Mouse (Mus musculus): Measurements from ENCODE around the gene Peak1. TPM values are rescaled to one million over a fixed set of nuclear protein-coding genes. Genes with fewer than 3 reads are reported as not detected.

Gene Peak1
- polyA plus RNA-seq, 1 experiment: 33.7 TPM

GRCm38 (mm10) chr9:56332774-56333173, 85.1 kb downstream of the Peak1 start:
- TF ChIP-seq POLR2A (IDR thresholded peaks at IDR 0.05; ENCODE audit: borderline replicate concordance, low read depth, low read length) (no peak), CTCF (IDR thresholded peaks at IDR 0.05; ENCODE audit: low read depth, low read length) (no peak)
- Histone ChIP-seq H3K4me3 (ENCODE audit: insufficient read depth, low read length) (no peak overlapping the region), H3K27ac (ENCODE audit: insufficient read depth, low read depth, low read length) (no peak overlapping the region), H3K4me1 (ENCODE audit: control insufficient read depth, insufficient read depth, low read length) (peaks cover 2% of the 10 kb centered on the region; the same call in 1 of the 2 replicates)

GRCm38 (mm10) chr9:56326511-56327005, 91.3 kb downstream of the Peak1 start:
- no peak overlapping the region for H3K4me3 ChIP-seq (ENCODE audit: insufficient read depth, low read length)
- TF ChIP-seq CTCF (IDR thresholded peaks at IDR 0.05; ENCODE audit: low read depth, low read length): no peak
- TF ChIP-seq POLR2A (IDR thresholded peaks at IDR 0.05; ENCODE audit: borderline replicate concordance, low read depth, low read length): no peak
- no peak overlapping the region for H3K27ac ChIP-seq (ENCODE audit: insufficient read depth, low read depth, low read length)
- H3K4me1 ChIP-seq (ENCODE audit: control insufficient read depth, insufficient read depth, low read length): peaks cover 21% of the 10 kb centered on the region

GRCm38 (mm10) chr9:56325725-56326124, 92.1 kb downstream of the Peak1 start:
- H3K4me1 ChIP-seq (ENCODE audit: control insufficient read depth, insufficient read depth, low read length): peaks cover 21% of the 10 kb centered on the region
- TF ChIP-seq CTCF (IDR thresholded peaks at IDR 0.05; ENCODE audit: low read depth, low read length) (no peak), POLR2A (IDR thresholded peaks at IDR 0.05; ENCODE audit: borderline replicate concordance, low read depth, low read length) (no peak)
- no peak overlapping the region for H3K27ac ChIP-seq (ENCODE audit: insufficient read depth, low read depth, low read length)
- H3K4me3 ChIP-seq (ENCODE audit: insufficient read depth, low read length): no peak overlapping the region

- TF ChIP-seq CTCF (IDR thresholded peaks at IDR 0.05; ENCODE audit: low read depth, low read length) (no peak), POLR2A (IDR thresholded peaks at IDR 0.05; ENCODE audit: borderline replicate concordance, low read depth, low read length) (0 out of 2 replicates have a peak, but pooled peaks have one; percentile 21)
- Histone ChIP-seq H3K27ac (ENCODE audit: insufficient read depth, low read depth, low read length) (peak overlapping the region; percentile 86), H3K4me3 (ENCODE audit: insufficient read depth, low read length) (peak overlapping the region; percentile 65), H3K4me1 (ENCODE audit: control insufficient read depth, insufficient read depth, low read length) (peaks cover 24% of the 10 kb centered on the region)
Observed at GRCm38 (mm10) chr9:56324576-56325355, 93.1 kb downstream of the Peak1 start.

GRCm38 (mm10) chr9:56321291-56321690, 96.6 kb downstream of the Peak1 start:
- Histone ChIP-seq H3K4me1 (ENCODE audit: control insufficient read depth, insufficient read depth, low read length) (peaks cover 21% of the 10 kb centered on the region), H3K4me3 (ENCODE audit: insufficient read depth, low read length) (no peak overlapping the region), H3K27ac (ENCODE audit: insufficient read depth, low read depth, low read length) (no peak overlapping the region)
- TF ChIP-seq POLR2A (IDR thresholded peaks at IDR 0.05; ENCODE audit: borderline replicate concordance, low read depth, low read length) (no peak), CTCF (IDR thresholded peaks at IDR 0.05; ENCODE audit: low read depth, low read length) (no peak)

- no peak overlapping the region for H3K4me3 ChIP-seq (ENCODE audit: insufficient read depth, low read length)
- TF ChIP-seq POLR2A (IDR thresholded peaks at IDR 0.05; ENCODE audit: borderline replicate concordance, low read depth, low read length): no peak
- TF ChIP-seq CTCF (IDR thresholded peaks at IDR 0.05; ENCODE audit: low read depth, low read length): no peak
- no peaks in the 10 kb centered on the region for H3K4me1 ChIP-seq (ENCODE audit: control insufficient read depth, insufficient read depth, low read length)
- no peak overlapping the region for H3K27ac ChIP-seq (ENCODE audit: insufficient read depth, low read depth, low read length)
Observed at GRCm38 (mm10) chr9:56314326-56314725, 103.5 kb downstream of the Peak1 start.

- no peak for TF ChIP-seq CTCF (IDR thresholded peaks at IDR 0.05; ENCODE audit: low read depth, low read length)
- no peak for TF ChIP-seq POLR2A (IDR thresholded peaks at IDR 0.05; ENCODE audit: borderline replicate concordance, low read depth, low read length)
- H3K27ac ChIP-seq (ENCODE audit: insufficient read depth, low read depth, low read length): no peak overlapping the region
- no peak overlapping the region for H3K4me3 ChIP-seq (ENCODE audit: insufficient read depth, low read length)
- H3K4me1 ChIP-seq (ENCODE audit: control insufficient read depth, insufficient read depth, low read length): peaks cover 4% of the 10 kb centered on the region; the same call in 1 of the 2 replicates
Observed at GRCm38 (mm10) chr9:56309079-56309478, 108.8 kb downstream of the Peak1 start.

- TF ChIP-seq CTCF (IDR thresholded peaks at IDR 0.05; ENCODE audit: low read depth, low read length): no peak
- Histone ChIP-seq H3K27ac (ENCODE audit: insufficient read depth, low read depth, low read length) (no peak overlapping the region), H3K4me1 (ENCODE audit: control insufficient read depth, insufficient read depth, low read length) (peaks cover 12% of the 10 kb centered on the region), H3K4me3 (ENCODE audit: insufficient read depth, low read length) (no peak overlapping the region)
Observed at GRCm38 (mm10) chr9:56304526-56304925, 113.3 kb downstream of the Peak1 start.

GRCm38 (mm10) chr9:56302921-56303465, 114.9 kb downstream of the Peak1 start:
- Histone ChIP-seq H3K4me3 (ENCODE audit: insufficient read depth, low read length) (no peak overlapping the region), H3K4me1 (ENCODE audit: control insufficient read depth, insufficient read depth, low read length) (peaks cover 19% of the 10 kb centered on the region), H3K27ac (ENCODE audit: insufficient read depth, low read depth, low read length) (no peak overlapping the region)
- TF ChIP-seq CTCF (IDR thresholded peaks at IDR 0.05; ENCODE audit: low read depth, low read length) (no peak), POLR2A (IDR thresholded peaks at IDR 0.05; ENCODE audit: borderline replicate concordance, low read depth, low read length) (no peak)

GRCm38 (mm10) chr9:56290019-56290418, 127.8 kb downstream of the Peak1 start:
- H3K4me1 ChIP-seq (ENCODE audit: control insufficient read depth, insufficient read depth, low read length): peaks cover 9% of the 10 kb centered on the region
- H3K4me3 ChIP-seq (ENCODE audit: insufficient read depth, low read length): no peak overlapping the region
- TF ChIP-seq POLR2A (IDR thresholded peaks at IDR 0.05; ENCODE audit: borderline replicate concordance, low read depth, low read length) (no peak), CTCF (IDR thresholded peaks at IDR 0.05; ENCODE audit: low read depth, low read length) (no peak)
- no peak overlapping the region for H3K27ac ChIP-seq (ENCODE audit: insufficient read depth, low read depth, low read length)

Measured in bone marrow macrophage, adult 2 months (primary cell).